Mouse (Mus musculus): Measurements from ENCODE around the gene Ntn1.

- TF ChIP-seq CTCF (IDR thresholded peaks at IDR 0.05; ENCODE audit: borderline replicate concordance, insufficient read depth, low read length) (no peak), POLR2A (IDR thresholded peaks at IDR 0.05; ENCODE audit: low read depth, low read length) (no peak)
These were observed 5.0 kb upstream of the Ntn1 start for GRCm38 (mm10) chr11:68405576-68405975.

Data from embryonic fibroblast, embryonic 13.5 days (primary cell).